Mouse (Mus musculus) megakaryocyte, embryonic 14.5 days (primary cell): ENCODE data around the gene Bpgm.

ENCODE experiments used
- FLI1 ChIP-seq: IDR thresholded peaks from 2 replicates; pipeline ENCODE4 v1.6.1; 2012; ENCODE audit warnings: low read length, inconsistent platforms, mixed read lengths
- GATA1 ChIP-seq: IDR thresholded peaks from 3 replicates; pipeline ENCODE4 v1.6.1; 2012; ENCODE audit warnings: mixed read lengths, low read length, inconsistent platforms, borderline replicate concordance

DNA sequence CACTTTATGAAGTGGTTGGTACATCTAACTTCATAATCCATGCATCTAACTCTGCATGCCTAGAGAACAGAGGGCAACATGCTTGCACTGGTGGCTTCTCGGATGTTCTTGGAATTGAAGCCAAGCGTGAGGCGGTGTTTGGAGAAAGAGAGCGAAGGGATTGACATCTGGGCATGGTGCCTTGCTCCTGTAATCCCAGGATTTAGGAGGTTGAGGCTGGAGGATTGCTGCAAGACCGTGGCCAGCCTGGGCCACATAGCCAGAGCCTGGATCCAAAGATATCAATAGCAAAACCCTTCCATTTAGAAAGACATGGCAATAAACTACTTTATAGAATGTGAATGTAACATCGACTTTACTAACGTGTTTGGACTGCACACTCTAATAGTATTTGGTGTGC, 2.0 kb downstream of the Bpgm start:
- TF ChIP-seq GATA1 (no peak), FLI1 (no peak)
